Mouse (Mus musculus) megakaryocyte, embryonic 14.5 days (primary cell): ENCODE data around the gene Ppp1r9a.

ENCODE experiments used
- FLI1 ChIP-seq: IDR thresholded peaks from 2 replicates; pipeline ENCODE4 v1.6.1; 2012; ENCODE audit warnings: low read length, inconsistent platforms, mixed read lengths
- GATA1 ChIP-seq: IDR thresholded peaks from 3 replicates; pipeline ENCODE4 v1.6.1; 2012; ENCODE audit warnings: mixed read lengths, low read length, inconsistent platforms, borderline replicate concordance

GRCm38 (mm10) chr6:5104238-5104637 is 201.5 kb downstream of the Ppp1r9a start:
- no peak for TF ChIP-seq GATA1
- TF ChIP-seq FLI1, result no peak
